Mouse (Mus musculus): ENCODE measurements at regions not wholly inside any gene's neighbourhood (a gene's known extent, or its start where the extent isn't known, plus 50 kb on each side); places are given as distances from the start of the nearest gene placed in this dataset.

- no peak for DNase-seq (ENCODE audit: low spot score in 2 of 2)
Measured at GRCm38 (mm10) chr19:51102411-51102810, 424.0 kb upstream of the Sorcs1 start.

GRCm38 (mm10) chr19:51074762-51075161, 396.3 kb upstream of the Sorcs1 start:
- no peak for DNase-seq (ENCODE audit: low spot score in 2 of 2)

- DNase-seq (ENCODE audit: low spot score in 2 of 2), result peak; percentile 13 to 16
Measured at GRCm38 (mm10) chr19:51059961-51060665, 381.7 kb upstream of the Sorcs1 start.

- DNase-seq (ENCODE audit: low spot score in 2 of 2), result no peak
Measured at GRCm38 (mm10) chr19:51043544-51043943, 365.1 kb upstream of the Sorcs1 start.

GRCm38 (mm10) chr19:50994471-50994870, 316.0 kb upstream of the Sorcs1 start:
- no peak for DNase-seq (ENCODE audit: low spot score in 2 of 2)

GRCm38 (mm10) chr19:50971066-50971465, 292.6 kb upstream of the Sorcs1 start:
- no peak for DNase-seq (ENCODE audit: low spot score in 2 of 2)

- DNase-seq (ENCODE audit: low spot score in 2 of 2), result no peak
Measured at GRCm38 (mm10) chr19:50961910-50962309, 283.5 kb upstream of the Sorcs1 start.

- no peak for DNase-seq (ENCODE audit: low spot score in 2 of 2)
Measured at GRCm38 (mm10) chr19:50945006-50945405, 266.6 kb upstream of the Sorcs1 start.

GRCm38 (mm10) chr19:50911646-50912045, 233.2 kb upstream of the Sorcs1 start:
- DNase-seq (ENCODE audit: low spot score in 2 of 2), result no peak

- DNase-seq (ENCODE audit: low spot score in 2 of 2), result no peak
Measured at GRCm38 (mm10) chr19:50910674-50911073, 232.2 kb upstream of the Sorcs1 start.

GRCm38 (mm10) chr19:50908751-50909150, 230.3 kb upstream of the Sorcs1 start:
- no peak for DNase-seq (ENCODE audit: low spot score in 2 of 2)

- DNase-seq (ENCODE audit: low spot score in 2 of 2), result no peak
Measured at GRCm38 (mm10) chr19:50893755-50894154, 215.3 kb upstream of the Sorcs1 start.

- DNase-seq (ENCODE audit: low spot score in 2 of 2), result no peak
Measured at GRCm38 (mm10) chr19:50872661-50873060, 194.2 kb upstream of the Sorcs1 start.

GRCm38 (mm10) chr19:50872144-50872543, 193.7 kb upstream of the Sorcs1 start:
- DNase-seq (ENCODE audit: low spot score in 2 of 2), result no peak

GRCm38 (mm10) chr19:50854854-50855253, 176.4 kb upstream of the Sorcs1 start:
- no peak for DNase-seq (ENCODE audit: low spot score in 2 of 2)

GRCm38 (mm10) chr19:50840499-50840898, 162.1 kb upstream of the Sorcs1 start:
- no peak for DNase-seq (ENCODE audit: low spot score in 2 of 2)

Measured in frontal cortex, postnatal 10 days (tissue).